Mouse (Mus musculus) embryonic facial prominence, embryonic 10.5 days (tissue): ENCODE data around the gene Ccno. TPM values are rescaled to one million over a fixed set of nuclear protein-coding genes. Genes with fewer than 3 reads are reported as not detected.

Experiments used
- DNase-seq: peaks from one replicate; pipeline ENCODE4 v3.0.0-alpha.2; 2017; ENCODE audit warnings: low spot score
- H3K27ac ChIP-seq: fragments of 300-500 bp; sonication (generic); replicated peaks from 2 replicates; pipeline ENCODE4 v1.5.1; 2016; ENCODE audit warnings: mild to moderate bottlenecking
- H3K27me3 ChIP-seq: fragments of 300-500 bp; sonication (generic); replicated peaks from 2 replicates; pipeline ENCODE4 v1.6.1; 2016; ENCODE audit warnings: low read depth, mild to moderate bottlenecking; ENCODE audit not compliant: poor library complexity, severe bottlenecking
- H3K36me3 ChIP-seq: fragments of 300-500 bp; sonication (generic); replicated peaks from 2 replicates; pipeline ENCODE4 v1.6.1; 2016; ENCODE audit warnings: mild to moderate bottlenecking, moderate library complexity
- H3K4me1 ChIP-seq: fragments of 300-500 bp; sonication (generic); 2 replicates; pipeline ENCODE4 v1.6.1; 2016
- H3K4me3 ChIP-seq: fragments of 300-500 bp; sonication (generic); 2 replicates; pipeline ENCODE4 v1.5.1; 2016; ENCODE audit warnings: mild to moderate bottlenecking, moderate library complexity
- H3K9me3 ChIP-seq: fragments of 300-500 bp; sonication (generic); 2 replicates; pipeline ENCODE4 v1.6.1; 2016; ENCODE audit warnings: mild to moderate bottlenecking
- whole genome bisulfite sequencing: fragments of 180-500 bp; shearing (Covaris S2); methylation state at CpG from one replicate; pipeline ENCODE4 v1.1.7; 2016; 5-methylcytosine and 5-hydroxymethylcytosine counted together
- microRNA counts: library from miRNA; unstranded; fragments of <30 nt; microRNA quantifications from one replicate; lab custom pipeline; 2017
- microRNA-seq: library from miRNA; unstranded; fragments of <30 nt; microRNA quantifications from one replicate; pipeline ENCODE4, GENCODE M21; 2017
- polyA plus RNA-seq: library from polyadenylated mRNA; unstranded; fragments of >200 nt; fragmentation: Nextera tagmentation; extraction: Ambion mirVana; gene quantifications from 2 replicates; pipeline ENCODE4 v1.2.1, GENCODE M21; 2016

The Ccno gene
- polyA plus RNA-seq, 1 experiment from 2014 or later = 0.24 TPM

DNA sequence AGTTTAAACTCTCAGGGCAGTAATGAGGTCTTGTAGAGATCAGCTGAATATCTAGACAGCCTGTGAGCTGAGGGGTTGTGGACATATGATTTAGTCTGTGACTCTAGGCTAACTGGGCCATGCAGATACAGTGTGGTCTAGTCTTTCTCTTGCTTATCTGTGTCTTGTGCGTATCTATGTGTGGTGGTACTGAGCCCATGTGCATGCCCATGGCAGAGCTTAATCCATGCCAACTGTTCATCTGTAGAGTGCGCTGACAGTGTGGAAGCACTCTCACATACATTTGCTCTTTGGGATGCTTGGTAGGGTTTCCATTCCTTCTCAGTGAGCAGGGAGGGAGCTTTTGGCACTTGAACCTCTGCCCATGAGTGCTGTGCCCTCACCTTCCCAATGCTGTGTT is 33.9 kb downstream of the Ccno start:
- Histone ChIP-seq H3K27me3 (peaks cover 26% of the 10 kb centered on the region), H3K4me3 (no peak overlapping the region), H3K9me3 (no peaks in the 10 kb centered on the region), H3K27ac (no peak overlapping the region), H3K4me1 (peaks cover 2% of the 10 kb centered on the region; the same call in 1 of the 2 replicates), H3K36me3 (no peaks in the 10 kb centered on the region)
- WGBS = 87% methylated on average over 2 of the region's 2 CpGs
- DNase-seq = no peak

DNA sequence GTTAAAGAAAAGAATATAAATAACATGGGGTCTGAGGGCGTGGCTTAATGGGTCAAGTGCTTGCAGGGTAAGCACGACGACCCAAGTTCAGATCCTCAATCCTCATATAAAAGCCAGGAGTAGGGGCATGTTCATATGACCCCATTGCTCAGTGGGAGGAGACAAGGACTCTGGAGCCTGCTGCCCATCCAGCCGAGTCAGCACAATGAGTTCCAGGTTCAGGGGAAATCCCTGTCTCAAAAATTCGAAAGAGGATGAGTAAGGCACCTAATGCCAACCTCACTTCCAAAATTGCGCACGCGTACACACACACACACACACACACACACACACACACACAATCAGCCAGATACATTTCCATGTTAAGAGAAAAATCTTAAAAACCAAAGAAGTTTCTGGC is 34.9 kb downstream of the Ccno start:
- DNase-seq = no peak
- Histone ChIP-seq H3K36me3 (no peaks in the 10 kb centered on the region), H3K9me3 (no peaks in the 10 kb centered on the region), H3K27ac (no peak overlapping the region), H3K27me3 (peaks cover 26% of the 10 kb centered on the region), H3K4me3 (no peak overlapping the region), H3K4me1 (peaks cover 2% of the 10 kb centered on the region; the same call in 1 of the 2 replicates)
- 72% methylated on average over 8 of the region's 8 CpGs for WGBS

DNA sequence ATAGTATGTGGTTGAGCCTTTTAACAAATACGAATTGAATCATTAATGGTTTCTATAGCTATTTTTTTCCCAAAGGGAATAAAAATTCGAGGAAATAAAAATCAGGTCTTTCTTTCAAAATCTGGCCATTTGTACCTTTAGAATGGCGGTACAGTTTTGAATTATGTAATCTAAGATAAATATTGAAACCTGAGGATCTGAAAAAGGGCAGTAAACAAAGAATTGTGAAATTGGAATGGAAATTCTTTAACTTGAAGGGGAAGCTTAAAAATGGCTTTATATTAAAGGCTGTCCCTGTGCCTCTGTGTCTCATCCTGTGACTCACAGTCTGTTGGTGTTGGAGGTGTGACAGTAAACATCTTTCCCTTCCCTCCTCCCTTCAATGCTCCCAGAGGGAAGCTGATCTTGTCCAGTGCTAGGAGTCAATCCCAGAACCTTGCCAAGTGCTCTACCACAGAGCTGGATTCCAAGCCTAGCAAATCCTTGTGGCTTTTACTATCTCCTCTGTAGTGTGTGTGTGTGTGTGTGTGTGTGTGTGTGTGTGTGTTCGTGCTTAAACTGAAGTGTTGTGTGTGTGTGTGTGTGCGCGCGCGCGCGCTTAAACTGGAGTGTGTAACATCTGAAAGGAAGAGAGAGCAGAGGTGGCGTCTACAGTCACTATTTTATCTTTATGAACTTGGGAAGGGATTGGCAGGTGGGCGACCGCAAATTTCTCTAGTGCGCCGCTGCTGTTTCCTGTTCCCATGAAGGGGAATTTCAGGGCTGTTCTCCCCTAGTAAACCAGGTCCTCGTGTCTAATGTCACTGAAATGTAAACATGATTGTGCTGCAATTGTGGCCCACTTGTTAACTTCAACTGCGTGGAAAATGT is 35.9 kb downstream of the Ccno start:
- Histone ChIP-seq H3K27me3 (peaks cover 34% of the 10 kb centered on the region), H3K9me3 (no peaks in the 10 kb centered on the region), H3K27ac (no peak overlapping the region), H3K36me3 (no peaks in the 10 kb centered on the region), H3K4me3 (no peak overlapping the region), H3K4me1 (peaks cover 2% of the 10 kb centered on the region; the same call in 1 of the 2 replicates)
- no peak for DNase-seq
- WGBS = 90% methylated on average over 17 of the region's 17 CpGs

GRCm38 (mm10) chr13:113031351-113031750 is 43.7 kb downstream of the Ccno start:
- peaks cover 74% of the 10 kb centered on the region for H3K27me3 ChIP-seq
- H3K36me3 ChIP-seq = no peaks in the 10 kb centered on the region
- H3K4me1 ChIP-seq = peaks cover 32% of the 10 kb centered on the region
- WGBS = 3% methylated on average over 7 of the region's 7 CpGs
- H3K4me3 ChIP-seq = peak overlapping the region; percentile 67
- no peak for DNase-seq
- peak overlapping the region; percentile 84; the same call in 1 of the 2 replicates for H3K27ac ChIP-seq
- H3K9me3 ChIP-seq = no peaks in the 10 kb centered on the region

DNA sequence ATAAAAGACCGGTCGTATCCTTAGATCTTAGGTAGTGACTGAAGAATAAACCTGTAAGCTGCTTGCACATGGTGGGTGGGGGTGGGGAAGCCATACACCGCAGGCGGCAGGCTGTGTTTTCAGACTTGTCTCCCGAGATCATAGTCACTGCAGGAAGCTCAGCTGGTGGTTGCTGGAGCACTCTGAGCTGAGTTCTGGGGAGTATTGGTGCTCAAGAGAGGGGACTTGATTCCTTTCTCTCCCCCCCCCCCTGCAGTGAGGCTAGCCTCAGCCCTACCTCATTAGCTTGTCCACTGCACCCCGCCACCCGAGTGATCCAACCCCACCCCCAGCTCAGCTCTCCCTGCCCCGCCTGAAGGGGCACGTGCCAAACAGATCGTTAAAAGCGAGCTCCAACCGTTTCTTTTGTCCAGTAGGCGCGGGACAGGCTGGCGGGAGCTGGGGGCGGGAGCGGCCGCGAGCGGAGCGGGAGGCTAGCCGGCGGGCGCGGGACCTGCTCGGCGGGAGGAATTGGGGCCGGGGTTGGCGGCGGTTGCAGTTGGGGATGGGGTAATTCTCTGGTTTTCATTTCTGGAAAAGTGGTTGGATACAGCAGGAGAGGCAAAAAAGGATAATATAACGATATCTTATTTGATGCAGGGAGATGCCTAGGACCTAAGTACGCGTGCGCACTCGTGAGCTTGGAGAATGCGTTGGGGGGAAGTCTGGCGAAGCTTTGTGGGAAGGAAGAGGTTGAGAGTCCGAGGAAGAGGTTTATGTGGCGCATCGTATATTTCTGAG is 44.4 kb downstream of the Ccno start:
- Histone ChIP-seq H3K4me3 (peak overlapping the region; percentile 67), H3K27ac (peak overlapping the region; percentile 84), H3K36me3 (no peaks in the 10 kb centered on the region), H3K27me3 (peaks cover 74% of the 10 kb centered on the region), H3K4me1 (peaks cover 32% of the 10 kb centered on the region), H3K9me3 (no peaks in the 10 kb centered on the region)
- WGBS = under 1% methylated on average over 40 of the region's 40 CpGs
- peak; percentile 78 for DNase-seq

- Histone ChIP-seq H3K4me3 (no peak overlapping the region), H3K9me3 (no peaks in the 10 kb centered on the region), H3K4me1 (peaks cover 32% of the 10 kb centered on the region), H3K36me3 (no peaks in the 10 kb centered on the region), H3K27ac (no peak overlapping the region), H3K27me3 (peaks cover 80% of the 10 kb centered on the region)
- DNase-seq = no peak
These were observed 45.2 kb downstream of the Ccno start for GRCm38 (mm10) chr13:113032831-113033230.

GRCm38 (mm10) chr13:113034271-113034886 is 46.8 kb downstream of the Ccno start:
- Histone ChIP-seq H3K36me3 (no peaks in the 10 kb centered on the region), H3K4me3 (peak overlapping the region; percentile 66), H3K4me1 (peaks cover 34% of the 10 kb centered on the region), H3K9me3 (no peaks in the 10 kb centered on the region), H3K27me3 (peaks cover 70% of the 10 kb centered on the region), H3K27ac (no peak overlapping the region)
- peak; percentile 38 for DNase-seq
- WGBS = 2% methylated on average over 11 of the region's 11 CpGs

GRCm38 (mm10) chr13:113034950-113035421 is 47.4 kb downstream of the Ccno start, which contains the start of gene Cdc20b:
Gene Cdc20b, plus strand, starts transcription at chr13:113035111.
- Histone ChIP-seq H3K4me1 (peaks cover 37% of the 10 kb centered on the region), H3K9me3 (no peaks in the 10 kb centered on the region), H3K27me3 (peaks cover 66% of the 10 kb centered on the region), H3K27ac (peak within 1 kb of the TSS; percentile 48; the same call in 1 of the 2 replicates), H3K4me3 (peak within 1 kb of the TSS; percentile 66), H3K36me3 (no peaks in the 10 kb centered on the region)
- WGBS = under 1% methylated on average over 46 of the region's 46 CpGs
- DNase-seq = peak; percentile 64

GRCm38 (mm10) chr13:113035852-113036251 is 48.2 kb downstream of the Ccno start:
- no peaks in the 10 kb centered on the region for H3K9me3 ChIP-seq
- no peak overlapping the region for H3K27ac ChIP-seq
- DNase-seq = peak; percentile 77
- H3K4me1 ChIP-seq = peaks cover 37% of the 10 kb centered on the region
- peak overlapping the region; percentile 66 for H3K4me3 ChIP-seq
- 0% methylated on average over 4 of the region's 4 CpGs for WGBS
- peaks cover 57% of the 10 kb centered on the region for H3K27me3 ChIP-seq
- H3K36me3 ChIP-seq = no peaks in the 10 kb centered on the region

MicroRNA genes within 50 kb of the gene (microRNA counts, 519-probe panel; counts per million panel counts)
- microRNA mmu-miR-449a (lab: Ali Mortazavi, UCI) (188 counts per million, percentile 57 among the panel's probes with 10 or more counts), microRNA mmu-miR-449b (lab: Ali Mortazavi, UCI) (188 counts per million, percentile 57 among the panel's probes with 10 or more counts), microRNA mmu-miR-449c (lab: Ali Mortazavi, UCI) (188 counts per million, percentile 57 among the panel's probes with 10 or more counts)

Small RNAs within 50 kb of the gene (microRNA-seq; reads per million reads assigned to microRNA genes)
- gene Mir449a = 1,204 reads per million, percentile 76 among the genes with 10 or more reads in this experiment
- gene Mir449b = 2.7 reads per million
- 2.4 reads per million for gene Mir449c

Other genes starting within 250 kb of the Ccno start
- gene Plpp1, start 187.0 kb upstream of the Ccno start, polyA plus RNA-seq = 19.0 and 21.8 TPM in 2 replicates
- 94.3 and 107 TPM in 2 replicates for gene Mtrex, start 60.4 kb upstream of the Ccno start, polyA plus RNA-seq
- gene Dhx29, start 60.3 kb upstream of the Ccno start, polyA plus RNA-seq = 32.6 and 33.7 TPM in 2 replicates
- 0.06 and 0.50 TPM in 2 replicates for gene Mcidas, start 6.0 kb downstream of the Ccno start, polyA plus RNA-seq
- gene Cdc20b, start 47.3 kb downstream of the Ccno start, polyA plus RNA-seq = 0.19 and 0.83 TPM in 2 replicates
- 90.2 and 98.3 TPM in 2 replicates for gene Gpx8, start 58.6 kb downstream of the Ccno start, polyA plus RNA-seq
- gene Gzma, start 113.2 kb downstream of the Ccno start, polyA plus RNA-seq = not detected in 2 replicates
- 2.5 and 2.6 TPM in 2 replicates for gene Esm1, start 221.9 kb downstream of the Ccno start, polyA plus RNA-seq
- gene Gzmk, start 238.1 kb downstream of the Ccno start, polyA plus RNA-seq = not detected in 2 replicates